Mouse (Mus musculus) forebrain, embryonic 13.5 days (tissue): ENCODE results near the gene Asic2. TPM values are rescaled to one million over a fixed set of nuclear protein-coding genes. Genes with fewer than 3 reads are reported as not detected.
A peak's percentile ranks its signal among the peaks of the same experiment; 100 is the strongest.

Experiments used
- ATAC-seq: fragments of 200-750 bp; cut with Nextera tagmentation; 2 replicates; pipeline ENCODE4 v1.8.0; 2017
- H3K27ac ChIP-seq: fragments of 300-500 bp; sonication (generic); 2 replicates; pipeline ENCODE4 v1.5.1; 2015; ENCODE audit warnings: inconsistent platforms, mild to moderate bottlenecking, moderate library complexity
- H3K27me3 ChIP-seq: fragments of 300-500 bp; sonication (generic); 2 replicates; pipeline ENCODE4 v1.6.1; 2015; ENCODE audit warnings: mild to moderate bottlenecking, inconsistent platforms
- H3K36me3 ChIP-seq: fragments of 300-500 bp; sonication (generic); 2 replicates; pipeline ENCODE4 v1.6.1; 2015; ENCODE audit warnings: mild to moderate bottlenecking, inconsistent platforms; ENCODE audit not compliant: poor library complexity, severe bottlenecking
- H3K4me1 ChIP-seq: fragments of 300-500 bp; sonication (generic); 2 replicates; pipeline ENCODE4 v1.6.1; 2015; ENCODE audit warnings: inconsistent platforms
- H3K4me2 ChIP-seq: fragments of 300-500 bp; sonication (generic); 2 replicates; pipeline ENCODE4 v1.6.1; 2015; ENCODE audit warnings: inconsistent platforms, mild to moderate bottlenecking, moderate library complexity
- H3K4me3 ChIP-seq: fragments of 300-500 bp; sonication (generic); 2 replicates; pipeline ENCODE4 v1.5.1; 2015; ENCODE audit warnings: mild to moderate bottlenecking, inconsistent platforms
- H3K9ac ChIP-seq: fragments of 300-500 bp; sonication (generic); 2 replicates; pipeline ENCODE4 v1.6.1; 2015; ENCODE audit warnings: mild to moderate bottlenecking, inconsistent platforms
- H3K9me3 ChIP-seq: fragments of 300-500 bp; sonication (generic); replicated peaks from 2 replicates; pipeline ENCODE4 v1.6.1; 2016; ENCODE audit warnings: inconsistent platforms
- WGBS: fragments of 180-500 bp; shearing (Covaris S2); methylation state at CpG from one replicate; pipeline ENCODE4 v1.1.7; 2015; 5-methylcytosine and 5-hydroxymethylcytosine counted together
- polyA plus RNA-seq: library from polyadenylated mRNA; unstranded; fragments of >200 nt; fragmentation: Nextera tagmentation; extraction: Ambion mirVana; gene quantifications from 2 replicates; pipeline ENCODE4 v1.2.1, GENCODE M21; 2015

Asic2 gene
- polyA plus RNA-seq: 2.3 and 2.9 TPM in 2 replicates

- peak; percentile 55; the same call in 1 of the 2 replicates for ATAC-seq
- peak within 1 kb of the TSS; percentile 81 for H3K4me2 ChIP-seq
- 2% methylated on average over 29 of the region's 29 CpGs for WGBS
These were observed at the start of gene Asic2 for GRCm38 (mm10) chr11:81968401-81968881. Gene Asic2 (minus strand): TSS chr11:81968457.

GRCm38 (mm10) chr11:82016181-82016780, 48.0 kb upstream of the Asic2 start:
- Histone ChIP-seq H3K27me3 (no peaks in the 10 kb centered on the region), H3K9me3 (no peaks in the 10 kb centered on the region), H3K4me1 (no peaks in the 10 kb centered on the region), H3K4me3 (no peak overlapping the region), H3K27ac (no peak overlapping the region), H3K4me2 (no peak overlapping the region), H3K9ac (no peak overlapping the region), H3K36me3 (no peaks in the 10 kb centered on the region)
- no peak for ATAC-seq
- WGBS: 74% methylated on average over 3 of the region's 3 CpGs

More at GRCm38 (mm10) chr11:81968401-81968881, at the start of gene Asic2:
- Histone ChIP-seq H3K4me1 (peaks cover 48% of the 10 kb centered on the region), H3K9ac (peak within 1 kb of the TSS; percentile 67), H3K36me3 (no peaks in the 10 kb centered on the region), H3K4me3 (peak within 1 kb of the TSS; percentile 43), H3K9me3 (no peaks in the 10 kb centered on the region), H3K27me3 (peaks cover 27% of the 10 kb centered on the region), H3K27ac (peak within 1 kb of the TSS; percentile 36; the same call in 1 of the 2 replicates)

GRCm38 (mm10) chr11:82015066-82015465, 46.8 kb upstream of the Asic2 start:
- H3K27me3 ChIP-seq: no peaks in the 10 kb centered on the region
- no peak overlapping the region for H3K27ac ChIP-seq

GRCm38 (mm10) chr11:82013756-82014155, 45.5 kb upstream of the Asic2 start:
- H3K36me3 ChIP-seq: no peaks in the 10 kb centered on the region
- H3K9me3 ChIP-seq: no peaks in the 10 kb centered on the region
- H3K4me2 ChIP-seq: no peak overlapping the region
- H3K4me3 ChIP-seq: no peak overlapping the region
- WGBS: 95% methylated on average over 1 of the region's 1 CpGs
- no peak for ATAC-seq
- no peak overlapping the region for H3K9ac ChIP-seq
- H3K4me1 ChIP-seq: no peaks in the 10 kb centered on the region
- no peaks in the 10 kb centered on the region for H3K27me3 ChIP-seq
- no peak overlapping the region for H3K27ac ChIP-seq

More at GRCm38 (mm10) chr11:82015066-82015465, 46.8 kb upstream of the Asic2 start:
- Histone ChIP-seq H3K4me2 (no peak overlapping the region), H3K9me3 (no peaks in the 10 kb centered on the region), H3K4me3 (no peak overlapping the region), H3K36me3 (no peaks in the 10 kb centered on the region), H3K4me1 (no peaks in the 10 kb centered on the region), H3K9ac (no peak overlapping the region)
- 76% methylated on average over 2 of the region's 2 CpGs for WGBS
- ATAC-seq: no peak

GRCm38 (mm10) chr11:82011411-82012193, 43.3 kb upstream of the Asic2 start:
- no peak overlapping the region for H3K4me3 ChIP-seq
- no peaks in the 10 kb centered on the region for H3K9me3 ChIP-seq
- H3K27me3 ChIP-seq: no peaks in the 10 kb centered on the region
- no peak for ATAC-seq
- 72% methylated on average over 8 of the region's 8 CpGs for WGBS
- peaks cover 8% of the 10 kb centered on the region; the same call in 1 of the 2 replicates for H3K4me1 ChIP-seq
- H3K36me3 ChIP-seq: no peaks in the 10 kb centered on the region
- no peak overlapping the region for H3K4me2 ChIP-seq
- no peak overlapping the region for H3K27ac ChIP-seq
- no peak overlapping the region for H3K9ac ChIP-seq

- ATAC-seq: no peak
- Histone ChIP-seq H3K9ac (no peak overlapping the region), H3K27me3 (no peaks in the 10 kb centered on the region), H3K9me3 (no peaks in the 10 kb centered on the region), H3K36me3 (no peaks in the 10 kb centered on the region), H3K27ac (no peak overlapping the region), H3K4me1 (peaks cover 9% of the 10 kb centered on the region; the same call in 1 of the 2 replicates), H3K4me2 (no peak overlapping the region), H3K4me3 (no peak overlapping the region)
- 85% methylated on average over 3 of the region's 3 CpGs for WGBS
These were observed 41.9 kb upstream of the Asic2 start for GRCm38 (mm10) chr11:82010115-82010514.

- peaks cover 9% of the 10 kb centered on the region; the same call in 1 of the 2 replicates for H3K4me1 ChIP-seq
- H3K27me3 ChIP-seq: no peaks in the 10 kb centered on the region
- WGBS: 60% methylated on average over 12 of the region's 12 CpGs
- no peak overlapping the region for H3K27ac ChIP-seq
- H3K4me2 ChIP-seq: no peak overlapping the region
- no peaks in the 10 kb centered on the region for H3K36me3 ChIP-seq
- H3K4me3 ChIP-seq: no peak overlapping the region
- no peaks in the 10 kb centered on the region for H3K9me3 ChIP-seq
- H3K9ac ChIP-seq: no peak overlapping the region
- ATAC-seq: no peak
These were observed 38.7 kb upstream of the Asic2 start for GRCm38 (mm10) chr11:82006796-82007423.

GRCm38 (mm10) chr11:82004810-82005209, 36.6 kb upstream of the Asic2 start:
- no peak for ATAC-seq
- WGBS: 87% methylated on average over 2 of the region's 2 CpGs

GRCm38 (mm10) chr11:82000581-82000980, 32.3 kb upstream of the Asic2 start:
- no peaks in the 10 kb centered on the region for H3K9me3 ChIP-seq
- 62% methylated on average over 5 of the region's 5 CpGs for WGBS
- no peaks in the 10 kb centered on the region for H3K36me3 ChIP-seq
- H3K27ac ChIP-seq: no peak overlapping the region
- H3K4me1 ChIP-seq: no peaks in the 10 kb centered on the region
- no peak overlapping the region for H3K4me2 ChIP-seq
- ATAC-seq: no peak
- H3K9ac ChIP-seq: no peak overlapping the region
- H3K4me3 ChIP-seq: no peak overlapping the region
- H3K27me3 ChIP-seq: no peaks in the 10 kb centered on the region

More at GRCm38 (mm10) chr11:82004810-82005209, 36.6 kb upstream of the Asic2 start:
- Histone ChIP-seq H3K4me2 (no peak overlapping the region), H3K4me3 (no peak overlapping the region), H3K27me3 (no peaks in the 10 kb centered on the region), H3K36me3 (no peaks in the 10 kb centered on the region), H3K27ac (no peak overlapping the region), H3K9ac (no peak overlapping the region), H3K9me3 (no peaks in the 10 kb centered on the region), H3K4me1 (peaks cover 9% of the 10 kb centered on the region; the same call in 1 of the 2 replicates)

GRCm38 (mm10) chr11:81999469-81999868, 31.2 kb upstream of the Asic2 start:
- no peaks in the 10 kb centered on the region for H3K9me3 ChIP-seq
- no peaks in the 10 kb centered on the region for H3K27me3 ChIP-seq
- no peak overlapping the region for H3K4me2 ChIP-seq
- WGBS: 86% methylated on average over 4 of the region's 4 CpGs
- no peaks in the 10 kb centered on the region for H3K4me1 ChIP-seq
- ATAC-seq: no peak
- no peak overlapping the region for H3K4me3 ChIP-seq
- no peak overlapping the region for H3K9ac ChIP-seq
- no peaks in the 10 kb centered on the region for H3K36me3 ChIP-seq
- no peak overlapping the region for H3K27ac ChIP-seq

- ATAC-seq: no peak
- no peaks in the 10 kb centered on the region for H3K4me1 ChIP-seq
- no peak overlapping the region for H3K9ac ChIP-seq
- H3K4me3 ChIP-seq: no peak overlapping the region
- 94% methylated on average over 3 of the region's 3 CpGs for WGBS
- H3K9me3 ChIP-seq: no peaks in the 10 kb centered on the region
- no peak overlapping the region for H3K4me2 ChIP-seq
- no peaks in the 10 kb centered on the region for H3K36me3 ChIP-seq
- no peak overlapping the region for H3K27ac ChIP-seq
- H3K27me3 ChIP-seq: no peaks in the 10 kb centered on the region
These were observed 30.4 kb upstream of the Asic2 start for GRCm38 (mm10) chr11:81998646-81999045.

GRCm38 (mm10) chr11:81997085-81997484, 28.8 kb upstream of the Asic2 start:
- H3K4me2 ChIP-seq: no peak overlapping the region
- H3K36me3 ChIP-seq: no peaks in the 10 kb centered on the region
- H3K4me1 ChIP-seq: no peaks in the 10 kb centered on the region
- H3K9me3 ChIP-seq: no peaks in the 10 kb centered on the region
- no peak overlapping the region for H3K4me3 ChIP-seq
- H3K27ac ChIP-seq: no peak overlapping the region
- H3K9ac ChIP-seq: no peak overlapping the region
- no peaks in the 10 kb centered on the region for H3K27me3 ChIP-seq
- no peak for ATAC-seq
- WGBS: 89% methylated on average over 5 of the region's 5 CpGs
